Mouse (Mus musculus) myocyte (in vitro differentiated cells): ENCODE results near the gene Tmem82. TPM values are rescaled to one million over a fixed set of nuclear protein-coding genes. Genes with fewer than 3 reads are reported as not detected.
A peak's percentile ranks its signal among the peaks of the same experiment; 100 is the strongest.

Experiments used
- H3K27me3 ChIP-seq: one replicate; pipeline ENCODE4 v1.6.1; 2011; ENCODE audit not compliant: control insufficient read depth, insufficient read depth, insufficient read length
- H3K36me3 ChIP-seq: one replicate; pipeline ENCODE4 v1.6.1; 2011; ENCODE audit not compliant: control insufficient read depth, insufficient read depth
- H3K4me2 ChIP-seq: one replicate; pipeline ENCODE4 v1.6.1; 2011; ENCODE audit warnings: low read depth, control low read depth
- H3K4me3 ChIP-seq: one replicate; pipeline ENCODE4 v1.5.1; 2011; ENCODE audit warnings: mild to moderate bottlenecking, control low read depth, moderate library complexity
- H3K79me2 ChIP-seq: one replicate; pipeline ENCODE4 v1.6.1; 2011; ENCODE audit not compliant: control insufficient read depth, insufficient read depth
- H3ac ChIP-seq: one replicate; pipeline ENCODE4 v1.6.1; 2011; ENCODE audit not compliant: control insufficient read depth, insufficient read length
- CEBPB ChIP-seq: IDR thresholded peaks from 2 replicates; pipeline ENCODE4 v1.6.1; 2011; ENCODE audit warnings: mild to moderate bottlenecking, moderate library complexity; ENCODE audit not compliant: poor library complexity, insufficient read depth, severe bottlenecking
- E2F4 ChIP-seq: IDR thresholded peaks from one replicate; pipeline ENCODE4 v1.6.1; 2011; ENCODE audit warnings: mild to moderate bottlenecking, control low read depth, moderate library complexity; ENCODE audit not compliant: insufficient read depth
- MAX ChIP-seq: IDR thresholded peaks from one replicate; pipeline ENCODE4 v1.6.1; 2011; ENCODE audit warnings: low read depth, mild to moderate bottlenecking, control low read depth
- MYOD1 ChIP-seq, 3 experiments: IDR thresholded peaks; one replicate each; pipeline ENCODE4 v1.6.1; 2011; ENCODE audit warnings: control low read depth in 2 of 3, low read depth in 2 of 3, mild to moderate bottlenecking in 2 of 3, moderate library complexity in 1 of 3; ENCODE audit not compliant: insufficient read length in 2 of 3, control insufficient read depth in 1 of 3
- MYOG ChIP-seq, 3 experiments: IDR thresholded peaks; one replicate each; pipeline ENCODE4 v1.6.1; 2011; ENCODE audit warnings: control low read depth in 2 of 3, low read depth in 2 of 3, mild to moderate bottlenecking in 2 of 3; ENCODE audit not compliant: insufficient read length in 2 of 3, control insufficient read depth in 1 of 3, insufficient read depth in 1 of 3
- POLR2A ChIP-seq: IDR thresholded peaks from one replicate; pipeline ENCODE4 v1.6.1; 2011; ENCODE audit warnings: low read depth, mild to moderate bottlenecking, control low read depth, moderate library complexity; ENCODE audit not compliant: insufficient read length
- POLR2AphosphoS2 ChIP-seq: IDR thresholded peaks from one replicate; pipeline ENCODE4 v1.6.1; 2011; ENCODE audit warnings: low read depth, control low read depth; ENCODE audit not compliant: insufficient read length
- REST ChIP-seq: IDR thresholded peaks from one replicate; pipeline ENCODE4 v1.6.1; 2011; ENCODE audit warnings: mild to moderate bottlenecking, control low read depth, moderate library complexity; ENCODE audit not compliant: insufficient read depth, insufficient read length
- SRF ChIP-seq: IDR thresholded peaks from one replicate; pipeline ENCODE4 v1.6.1; 2011; ENCODE audit warnings: low read depth; ENCODE audit not compliant: control insufficient read depth, insufficient read length
- TCF12 ChIP-seq: IDR thresholded peaks from one replicate; pipeline ENCODE4 v1.6.1; 2011; ENCODE audit warnings: mild to moderate bottlenecking, control low read depth; ENCODE audit not compliant: poor library complexity, insufficient read depth, severe bottlenecking
- TCF3 ChIP-seq: IDR thresholded peaks from one replicate; pipeline ENCODE4 v1.6.1; 2011; ENCODE audit warnings: low read depth, control low read depth; ENCODE audit not compliant: insufficient read length
- USF1 ChIP-seq: IDR thresholded peaks from one replicate; pipeline ENCODE4 v1.6.1; 2011; ENCODE audit warnings: low read depth, mild to moderate bottlenecking, control low read depth, moderate library complexity
- polyA plus RNA-seq: library from polyadenylated mRNA; unstranded; fragments of >200 nt; fragmentation: generic; extraction: Trizol; gene quantifications from one replicate; pipeline ENCODE4 v1.2.1, GENCODE M21; 2012; ENCODE audit warnings: missing spikeins

Gene Tmem82
- polyA plus RNA-seq, 1 experiment, result 0.02 TPM

GRCm38 (mm10) chr4:141659739-141660138 lies 41.3 kb upstream of the Tmem82 start:
- H3ac ChIP-seq, result no peak overlapping the region
- no peak overlapping the region for H3K4me3 ChIP-seq
- TF ChIP-seq SRF (no peak), MYOD1 (IDR thresholded peaks at IDR 0.05; ENCODE audit: control insufficient read depth in 1 of 3, insufficient read length in 2 of 3, low read depth in 2 of 3) (no peak), CEBPB (no peak), POLR2AphosphoS2 (no peak), POLR2A (no peak)
- peaks cover 12% of the 10 kb centered on the region for H3K79me2 ChIP-seq
- H3K36me3 ChIP-seq, result no peaks in the 10 kb centered on the region
- H3K27me3 ChIP-seq, result no peaks in the 10 kb centered on the region
- H3K4me2 ChIP-seq, result no peak overlapping the region

DNA sequence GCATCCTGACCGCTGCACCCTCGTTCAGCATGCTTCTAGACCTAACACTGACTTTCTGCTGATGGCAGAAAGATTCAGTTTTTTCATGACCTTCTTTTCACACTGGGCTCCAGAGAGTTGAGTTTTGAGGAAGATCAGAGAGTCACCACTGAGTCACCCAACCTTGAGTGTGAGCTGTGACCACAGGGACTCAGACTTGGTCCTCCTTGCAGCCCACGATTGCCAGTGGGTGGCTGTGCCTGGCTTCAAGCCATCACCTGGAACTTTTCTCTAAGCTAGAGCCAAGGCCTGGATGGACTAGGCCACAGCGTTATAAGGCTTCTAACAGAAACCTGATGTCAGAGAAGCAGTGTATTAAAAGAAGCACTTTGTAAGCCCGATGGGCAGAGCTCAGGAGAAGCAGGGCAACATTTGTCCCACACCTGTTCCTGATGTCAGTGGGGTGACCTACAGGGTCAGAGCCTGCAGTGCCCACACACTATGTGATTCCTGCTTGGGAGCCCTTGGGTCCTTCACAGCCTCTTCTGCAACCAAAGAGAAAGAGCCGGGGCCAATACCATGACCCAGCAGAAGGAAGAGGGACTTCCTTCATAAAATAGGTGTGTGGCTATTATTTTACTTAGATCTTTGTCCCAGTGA lies 40.5 kb upstream of the Tmem82 start:
- H3ac ChIP-seq, result no peak overlapping the region
- peak overlapping the region; percentile 32 for H3K4me2 ChIP-seq
- TF ChIP-seq TCF3, result no peak
- TF ChIP-seq MYOD1 (IDR thresholded peaks at IDR 0.05; ENCODE audit: control insufficient read depth in 1 of 3, insufficient read length in 2 of 3, low read depth in 2 of 3), result peak in 2 of 3 experiments; percentile 52 to 84
- TF ChIP-seq MYOG (IDR thresholded peaks at IDR 0.05; ENCODE audit: control insufficient read depth in 1 of 3, insufficient read depth in 1 of 3, insufficient read length in 2 of 3, low read depth in 2 of 3), result peak in 1 of 3 experiments; percentile 71
- no peak for TF ChIP-seq E2F4
- no peaks in the 10 kb centered on the region for H3K36me3 ChIP-seq
- no peaks in the 10 kb centered on the region for H3K27me3 ChIP-seq
- H3K79me2 ChIP-seq, result peaks cover 12% of the 10 kb centered on the region
- no peak overlapping the region for H3K4me3 ChIP-seq

GRCm38 (mm10) chr4:141656932-141657331 lies 38.5 kb upstream of the Tmem82 start:
- H3ac ChIP-seq, result no peak overlapping the region
- TF ChIP-seq MAX (no peak), TCF3 (no peak), POLR2AphosphoS2 (no peak), POLR2A (no peak), MYOG (IDR thresholded peaks at IDR 0.05; ENCODE audit: control insufficient read depth in 1 of 3, insufficient read depth in 1 of 3, insufficient read length in 2 of 3, low read depth in 2 of 3) (no peak), SRF (no peak), USF1 (no peak), MYOD1 (IDR thresholded peaks at IDR 0.05; ENCODE audit: control insufficient read depth in 1 of 3, insufficient read length in 2 of 3, low read depth in 2 of 3) (no peak), CEBPB (no peak), REST (no peak), E2F4 (no peak), TCF12 (no peak)

DNA sequence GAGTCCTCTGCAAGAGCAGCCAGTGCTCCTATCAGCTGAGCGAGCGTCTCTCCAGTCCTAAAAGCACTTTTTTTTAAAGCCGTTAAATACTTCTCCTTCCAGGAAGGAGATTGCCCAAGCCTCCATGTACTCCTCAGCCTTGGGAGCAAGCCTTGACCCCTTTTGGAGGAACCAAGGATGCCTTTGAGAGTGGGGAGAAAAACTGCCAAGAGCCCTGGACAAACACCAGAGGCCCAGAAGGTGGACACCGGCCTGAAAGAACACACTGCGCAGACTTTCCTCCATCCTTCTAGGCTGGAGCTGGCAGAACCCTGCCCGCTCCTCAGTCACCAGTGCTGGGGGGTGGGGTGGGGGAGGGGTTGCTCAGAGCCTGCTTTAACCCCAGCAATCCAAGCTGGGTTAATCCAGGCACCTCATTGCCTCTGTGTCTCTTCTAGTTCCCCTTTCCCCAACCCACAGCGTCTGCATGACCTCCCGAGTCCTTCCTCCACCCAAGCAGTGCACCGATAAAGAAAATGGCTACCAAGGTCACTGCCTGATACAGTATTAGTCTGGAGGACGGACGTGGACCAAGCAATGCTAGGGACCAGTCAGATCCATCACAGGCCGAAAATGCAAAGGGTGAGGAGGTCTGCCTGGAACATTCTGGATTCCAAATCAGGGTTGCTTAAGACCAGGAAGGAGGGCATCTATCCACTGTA lies 37.6 kb upstream of the Tmem82 start:
- Histone ChIP-seq H3K4me3 (no peak overlapping the region), H3K4me2 (no peak overlapping the region), H3K27me3 (no peaks in the 10 kb centered on the region), H3ac (no peak overlapping the region), H3K36me3 (no peaks in the 10 kb centered on the region), H3K79me2 (no peaks in the 10 kb centered on the region)
- TF ChIP-seq TCF3, result no peak
- no peak for TF ChIP-seq REST

More at GRCm38 (mm10) chr4:141656932-141657331, 38.5 kb upstream of the Tmem82 start:
- no peak overlapping the region for H3K4me3 ChIP-seq
- no peaks in the 10 kb centered on the region for H3K27me3 ChIP-seq
- no peaks in the 10 kb centered on the region for H3K36me3 ChIP-seq
- no peak overlapping the region for H3K4me2 ChIP-seq
- H3K79me2 ChIP-seq, result no peaks in the 10 kb centered on the region

DNA sequence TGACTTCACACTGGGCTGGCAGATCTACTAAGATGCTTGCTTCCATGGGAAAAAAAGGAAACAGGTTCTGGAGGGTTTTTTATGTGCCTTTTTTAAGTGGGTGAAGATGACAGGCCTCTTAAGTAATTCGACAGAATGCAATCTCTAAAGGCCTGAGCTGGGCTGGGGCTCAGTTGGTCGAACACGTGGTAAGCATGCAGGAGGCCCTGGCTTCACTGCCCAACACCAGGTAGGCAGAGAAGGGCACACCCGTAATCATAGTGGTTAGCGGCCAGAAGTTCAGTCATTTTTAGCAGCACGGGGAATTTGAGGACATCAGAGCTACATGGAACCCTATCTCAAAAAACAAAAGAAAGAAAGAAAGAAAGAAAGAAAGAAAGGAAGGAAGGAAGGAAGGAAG lies 36.1 kb upstream of the Tmem82 start:
- H3ac ChIP-seq, result no peak overlapping the region
- H3K36me3 ChIP-seq, result no peaks in the 10 kb centered on the region

More for the DNA sequence above, 36.1 kb upstream of the Tmem82 start:
- peaks cover 5% of the 10 kb centered on the region for H3K79me2 ChIP-seq
- no peak overlapping the region for H3K4me3 ChIP-seq
- TF ChIP-seq POLR2AphosphoS2 (no peak), SRF (no peak), MAX (no peak), USF1 (no peak), E2F4 (no peak), REST (no peak), CEBPB (no peak), TCF12 (no peak), MYOD1 (IDR thresholded peaks at IDR 0.05; ENCODE audit: control insufficient read depth in 1 of 3, insufficient read length in 2 of 3, low read depth in 2 of 3) (no peak)
- H3K27me3 ChIP-seq, result no peaks in the 10 kb centered on the region
- no peak overlapping the region for H3K4me2 ChIP-seq
